Mouse (Mus musculus) ES-E14 (cell line): ENCODE measurements at regions not wholly inside any gene's neighbourhood (a gene's known extent, or its start where the extent isn't known, plus 50 kb on each side); places are given as distances from the start of the nearest gene placed in this dataset.

Experiments
- CHD2 ChIP-seq: IDR thresholded peaks from 2 replicates; pipeline ENCODE4 v1.6.1; 2014; ENCODE audit warnings: mild to moderate bottlenecking, low read depth, low read length, inconsistent platforms
- HCFC1 ChIP-seq: IDR thresholded peaks from 2 replicates; pipeline ENCODE4 v1.6.1; 2012; ENCODE audit warnings: low read length, inconsistent platforms, borderline replicate concordance; ENCODE audit not compliant: insufficient read depth

- TF ChIP-seq CHD2, result no peak
- TF ChIP-seq HCFC1, result no peak
These were observed 280.5 kb upstream of the Chd6 start for GRCm38 (mm10) chr2:161389318-161389835.
